12 mouse cellular contexts compared by ENCODE assay signal in genomic region chr7:143197951-143198440, GRCm38 (mm10).
DNase-seq lines count a peak whose midpoint lies in the region; ATAC-seq and TF ChIP-seq lines count a peak whose summit lies in the region.
"Had no signal": no experiment of that assay in that cellular context is flagged by ENCODE, and none has a peak within 500 bp of the region (broad histone marks: within the 10 kb centered on the region; RNA-seq: fewer than 3 reads in every experiment).

No protein-coding gene starts in this region.

- 0 out of 2 replicates have a peak overlapping the region, but pooled peaks have one; percentile 20 for H3K9ac ChIP-seq in forebrain, embryonic 16.5 days (replicated peaks; ENCODE audit: low read depth, low read length)
- no peak overlapping the region; the same call in 1 of the 2 replicates for H3K9ac ChIP-seq in neural tube, embryonic 15.5 days (replicated peaks)
- H3K9ac ChIP-seq in stomach, postnatal 0 days (ENCODE audit: low read length): no peak overlapping the region

- TF ChIP-seq EP300 in stomach, postnatal 0 days (optimal IDR thresholded peaks at IDR 0.05): no peak

- H3K27me3 ChIP-seq in forebrain, embryonic 16.5 days (replicated peaks; ENCODE audit: control insufficient read depth, insufficient read depth, low read length): no peaks in the 10 kb centered on the region
- H3K27me3 ChIP-seq in midbrain, embryonic 10.5 days (ENCODE audit: low read depth, poor library complexity, severe bottlenecking): 0 out of 2 replicates have a peak, but pooled peaks cover 5% of the 10 kb centered on the region
- H3K27me3 ChIP-seq in neural tube, embryonic 15.5 days (replicated peaks): no peaks in the 10 kb centered on the region
- no peaks in the 10 kb centered on the region for H3K27me3 ChIP-seq in stomach, postnatal 0 days (ENCODE audit: control insufficient read depth, insufficient read depth, low read length)

- peaks cover 10% of the 10 kb centered on the region for H3K4me1 ChIP-seq in forebrain, embryonic 16.5 days (replicated peaks; ENCODE audit: control insufficient read depth, insufficient read depth, low read length)
- peaks cover 10% of the 10 kb centered on the region for H3K4me1 ChIP-seq in midbrain, embryonic 10.5 days
- H3K4me1 ChIP-seq in neural tube, embryonic 15.5 days: peaks cover 7% of the 10 kb centered on the region; the same call in 1 of the 2 replicates
- no peaks in the 10 kb centered on the region for H3K4me1 ChIP-seq in stomach, postnatal 0 days (replicated peaks; ENCODE audit: control insufficient read depth, insufficient read depth)

- 8% methylated on average over 15 of the region's 15 CpGs for WGBS in forebrain, embryonic 16.5 days
- WGBS in midbrain, embryonic 10.5 days: 53% methylated on average over 15 of the region's 15 CpGs
- WGBS in neural tube, embryonic 15.5 days: 27% methylated on average over 15 of the region's 15 CpGs
- 61% methylated on average over 15 of the region's 15 CpGs for whole genome bisulfite sequencing in stomach, postnatal 0 days

- H3K4me3 ChIP-seq in forebrain, embryonic 16.5 days (replicated peaks; ENCODE audit: low read length): no peak overlapping the region
- H3K4me3 ChIP-seq in midbrain, embryonic 10.5 days: peak overlapping the region; percentile 29
- no peak overlapping the region; the same call in 1 of the 2 replicates for H3K4me3 ChIP-seq in neural tube, embryonic 15.5 days (replicated peaks)
- H3K4me3 ChIP-seq in stomach, postnatal 0 days (ENCODE audit: low read depth, low read length): no peak overlapping the region
- H3K4me3 ChIP-seq: left cerebral cortex, adult 2 months had no signal

- ATAC-seq in forebrain, embryonic 16.5 days: peak; percentile 80
- ATAC-seq in neural tube, embryonic 15.5 days (ENCODE audit: low FRiP score): peak; percentile 66
- no peak for ATAC-seq in stomach, postnatal 0 days (ENCODE audit: low FRiP score, low TSS enrichment)

- no peak overlapping the region for H3K27ac ChIP-seq in forebrain, embryonic 16.5 days (ENCODE audit: low read length)
- peak overlapping the region; percentile 47; the same call in 1 of the 2 replicates for H3K27ac ChIP-seq in midbrain, embryonic 10.5 days (replicated peaks)
- no peak overlapping the region for H3K27ac ChIP-seq in neural tube, embryonic 15.5 days (replicated peaks)
- no peak overlapping the region for H3K27ac ChIP-seq in stomach, postnatal 0 days (replicated peaks)
- H3K27ac ChIP-seq: left cerebral cortex, adult 2 months had no signal

- peak; percentile 2 for DNase-seq in testis, postnatal 14 days (ENCODE audit: low spot score)
- DNase-seq in testis, postnatal 10 days (ENCODE audit: low spot score): no peak
- DNase-seq in midbrain, embryonic 10.5 days (ENCODE audit: low spot score): peak; percentile 13
- DNase-seq in stomach, postnatal 0 days (ENCODE audit: low spot score): no peak
- no peak for DNase-seq in heart, adult 9 months (ENCODE audit: low spot score in 2 of 2)
- DNase-seq in layer of hippocampus, postnatal 25 days (ENCODE audit: extremely low spot score in 1 of 2, low spot score in 1 of 2): no peak
- DNase-seq: adrenal gland, postnatal 36 days; cerebellum, adult 9-10 months; kidney, postnatal 36 days had no signal

- no peaks in the 10 kb centered on the region for H3K9me3 ChIP-seq in forebrain, embryonic 16.5 days (ENCODE audit: control insufficient read depth, low read length)
- no peaks in the 10 kb centered on the region for H3K9me3 ChIP-seq in midbrain, embryonic 10.5 days (replicated peaks)
- no peaks in the 10 kb centered on the region for H3K9me3 ChIP-seq in neural tube, embryonic 15.5 days (replicated peaks)
- H3K9me3 ChIP-seq in stomach, postnatal 0 days (ENCODE audit: control insufficient read depth, low read length): no peaks in the 10 kb centered on the region

- no peaks in the 10 kb centered on the region for H3K36me3 ChIP-seq in forebrain, embryonic 16.5 days (ENCODE audit: control insufficient read depth, insufficient read depth)
- H3K36me3 ChIP-seq in midbrain, embryonic 10.5 days: no peaks in the 10 kb centered on the region
- H3K36me3 ChIP-seq in neural tube, embryonic 15.5 days: no peaks in the 10 kb centered on the region
- H3K36me3 ChIP-seq in stomach, postnatal 0 days (ENCODE audit: control insufficient read depth, insufficient read depth, low read length): no peaks in the 10 kb centered on the region

- peak overlapping the region; percentile 43 for H3K4me2 ChIP-seq in forebrain, embryonic 16.5 days (ENCODE audit: low read length)
- H3K4me2 ChIP-seq in neural tube, embryonic 15.5 days: peak overlapping the region; percentile 36
- H3K4me2 ChIP-seq in stomach, postnatal 0 days (replicated peaks; ENCODE audit: low read depth): no peak overlapping the region

- TF ChIP-seq CTCF in stomach, postnatal 0 days (IDR thresholded peaks at IDR 0.05; ENCODE audit: low read depth): no peak

Comparison
In these comparisons a context has a peak if more than half of its experiments do, and no peak if none do; other contexts are left out.
1. DNase-seq: peak in testis, postnatal 14 days (single experiment) and midbrain, embryonic 10.5 days (single experiment); none in testis, postnatal 10 days (single experiment), stomach, postnatal 0 days (single experiment), heart, adult 9 months (0 of 2) and layer of hippocampus, postnatal 25 days (0 of 2).